Mouse (Mus musculus) limb, embryonic 11.5 days (tissue): ENCODE results near the gene Nadsyn1. TPM values are rescaled to one million over a fixed set of nuclear protein-coding genes. Genes with fewer than 3 reads are reported as not detected.

Experiments used
- ATAC-seq: fragments of 200-750 bp; cut with Nextera tagmentation; 2 replicates; pipeline ENCODE4 v1.8.0; 2017; ENCODE audit warnings: low read depth; ENCODE audit not compliant: insufficient number of reproducible peaks, low FRiP score, low TSS enrichment
- DNase-seq: peaks from one replicate; pipeline ENCODE4 v3.0.0-alpha.2; 2015; ENCODE audit warnings: low spot score
- H3K27ac ChIP-seq: fragments of 300-500 bp; sonication (generic); replicated peaks from 2 replicates; pipeline ENCODE4 v1.5.1; 2014; ENCODE audit warnings: low read depth, mild to moderate bottlenecking, low read length
- H3K27me3 ChIP-seq: fragments of 300-500 bp; sonication (generic); 2 replicates; pipeline ENCODE4 v1.6.1; 2014; ENCODE audit warnings: mild to moderate bottlenecking, low read length, mixed read lengths; ENCODE audit not compliant: control insufficient read depth, insufficient read depth
- H3K36me3 ChIP-seq: fragments of 300-500 bp; sonication (generic); 2 replicates; pipeline ENCODE4 v1.6.1; 2014; ENCODE audit warnings: mild to moderate bottlenecking, low read length, moderate library complexity, mixed read lengths; ENCODE audit not compliant: control insufficient read depth, insufficient read depth
- H3K4me1 ChIP-seq: fragments of 300-500 bp; sonication (generic); 2 replicates; pipeline ENCODE4 v1.6.1; 2014; ENCODE audit warnings: low read length, mixed read lengths; ENCODE audit not compliant: control insufficient read depth, insufficient read depth
- H3K4me2 ChIP-seq: fragments of 300-500 bp; sonication (generic); 2 replicates; pipeline ENCODE4 v1.6.1; 2014; ENCODE audit warnings: low read depth, mild to moderate bottlenecking, moderate library complexity; ENCODE audit not compliant: severe bottlenecking
- H3K4me3 ChIP-seq: fragments of 300-500 bp; sonication (generic); 2 replicates; pipeline ENCODE4 v1.5.1; 2014; ENCODE audit warnings: low read depth, low read length
- H3K9ac ChIP-seq: fragments of 300-500 bp; sonication (generic); 2 replicates; pipeline ENCODE4 v1.6.1; 2014; ENCODE audit warnings: mild to moderate bottlenecking, low read length
- H3K9me3 ChIP-seq: fragments of 300-500 bp; sonication (generic); 2 replicates; pipeline ENCODE4 v1.6.1; 2016; ENCODE audit warnings: low read length; ENCODE audit not compliant: control insufficient read depth
- WGBS: fragments of 180-500 bp; shearing (Covaris S2); extraction: QIAGEN DNeasy Blood & Tissue Kit; methylation state at CpG from one replicate; pipeline ENCODE4 v1.1.7; 2014; 5-methylcytosine and 5-hydroxymethylcytosine counted together
- polyA plus RNA-seq: library from polyadenylated mRNA; unstranded; fragments of >200 nt; fragmentation: Nextera tagmentation; extraction: Ambion mirVana; gene quantifications from 2 replicates; pipeline ENCODE4 v1.2.1, GENCODE M21; 2014

The Nadsyn1 gene
- polyA plus RNA-seq, 1 experiment from 2014 or later = 8.4 TPM

DNA sequence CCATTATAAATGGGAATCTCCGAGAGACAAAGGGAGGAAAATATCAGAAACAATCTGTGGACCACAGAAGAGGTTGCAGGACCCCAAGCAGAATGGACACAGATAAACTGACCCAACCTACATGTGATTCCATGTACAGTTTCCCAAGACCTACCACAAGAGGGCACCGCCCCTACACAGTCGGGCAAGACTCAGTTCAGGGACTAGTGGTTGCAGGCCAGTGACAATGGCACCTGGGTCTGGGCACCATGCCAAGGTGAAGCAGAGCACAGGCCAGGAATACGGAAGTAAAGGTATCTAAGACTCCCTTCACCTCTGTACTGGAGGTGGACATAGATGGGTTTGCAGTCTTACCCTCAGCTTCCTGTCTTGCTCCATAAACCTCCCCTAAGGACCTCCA is 29.5 kb downstream of the Nadsyn1 start:
- ATAC-seq (no peak), DNase-seq (peak; percentile 53)
- Histone ChIP-seq H3K9me3 (no peaks in the 10 kb centered on the region), H3K27me3 (no peaks in the 10 kb centered on the region), H3K4me3 (no peak overlapping the region), H3K4me2 (no peak overlapping the region), H3K4me1 (no peaks in the 10 kb centered on the region), H3K27ac (no peak overlapping the region), H3K36me3 (peaks cover 7% of the 10 kb centered on the region; the same call in 1 of the 2 replicates), H3K9ac (no peak overlapping the region)
- WGBS = 67% methylated on average over 4 of the region's 4 CpGs

DNA sequence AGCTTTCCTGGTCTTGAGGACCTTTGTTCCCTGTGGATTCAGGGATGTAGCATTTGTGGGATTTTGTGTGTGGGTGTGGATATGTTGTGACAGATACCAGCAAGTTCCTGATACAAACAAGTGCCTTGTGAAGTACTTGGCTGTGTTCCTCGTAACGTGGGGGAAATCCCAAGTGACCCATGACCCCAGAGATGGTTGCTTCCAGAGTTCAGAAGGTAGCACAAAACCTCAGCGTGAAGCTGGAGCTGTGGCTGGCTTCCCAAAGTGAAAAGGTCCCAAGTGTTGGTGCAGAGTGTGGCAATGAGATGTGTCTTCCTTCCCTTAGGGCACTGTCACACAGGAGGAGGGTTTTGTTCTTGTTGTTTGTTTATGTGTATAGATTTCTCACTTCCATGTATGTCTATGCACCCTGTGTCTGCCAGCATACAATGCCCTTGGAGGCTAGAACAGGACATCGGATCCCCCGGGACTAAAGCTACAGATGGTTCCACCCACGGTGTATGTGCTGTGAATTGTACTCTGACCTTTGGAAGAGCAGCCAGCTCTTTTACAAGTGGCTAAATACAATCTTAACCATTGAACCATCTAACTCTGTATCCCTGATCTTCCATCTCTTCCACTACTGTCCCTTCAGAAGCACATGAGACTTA is 30.2 kb downstream of the Nadsyn1 start:
- Histone ChIP-seq H3K4me2 (no peak overlapping the region), H3K27me3 (no peaks in the 10 kb centered on the region), H3K9ac (no peak overlapping the region), H3K9me3 (no peaks in the 10 kb centered on the region), H3K4me1 (no peaks in the 10 kb centered on the region), H3K4me3 (no peak overlapping the region), H3K27ac (no peak overlapping the region), H3K36me3 (peaks cover 5% of the 10 kb centered on the region; the same call in 1 of the 2 replicates)
- ATAC-seq (no peak), DNase-seq (no peak)
- 86% methylated on average over 6 of the region's 6 CpGs for WGBS

DNA sequence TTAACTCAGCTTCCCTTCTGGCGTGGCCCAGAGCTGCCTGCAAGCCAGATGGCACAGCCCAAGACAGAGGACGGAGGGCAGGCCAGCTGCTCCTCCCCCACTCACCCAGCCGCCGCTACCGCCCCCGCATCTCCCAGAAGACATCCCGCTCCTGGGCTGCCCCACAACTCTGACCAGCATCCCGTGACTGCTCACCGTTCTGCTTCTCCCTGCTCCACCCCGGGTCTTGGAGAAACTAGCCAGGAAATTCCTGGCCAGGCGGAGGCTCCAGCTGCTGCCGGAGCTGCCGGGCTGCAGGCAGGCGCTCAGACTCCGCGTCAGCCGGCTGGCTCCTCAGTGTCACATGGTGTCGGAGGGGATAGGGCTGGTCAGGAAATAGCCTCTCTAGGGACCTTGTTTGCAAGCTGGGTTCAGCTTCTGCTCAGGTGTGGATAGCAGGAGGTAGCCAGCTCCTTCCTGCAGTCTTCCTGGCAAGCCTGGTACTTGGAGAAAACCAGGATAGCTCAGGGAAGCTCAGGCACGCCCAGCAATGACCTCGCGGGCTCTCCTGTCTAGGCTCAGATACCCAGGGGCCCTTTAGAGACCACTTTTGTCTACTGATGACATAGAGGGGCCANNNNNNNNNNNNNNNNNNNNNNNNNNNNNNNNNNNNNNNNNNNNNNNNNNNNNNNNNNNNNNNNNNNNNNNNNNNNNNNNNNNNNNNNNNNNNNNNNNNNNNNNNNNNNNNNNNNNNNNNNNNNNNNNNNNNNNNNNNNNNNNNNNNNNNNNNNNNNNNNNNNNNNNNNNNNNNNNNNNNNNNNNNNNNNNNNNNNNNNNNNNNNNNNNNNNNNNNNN is 38.4 kb downstream of the Nadsyn1 start, which contains the start of gene Mrgpre:
Gene Mrgpre (minus strand): TSS at position 505 of the 834 bp plus-strand sequence.
- no peaks in the 10 kb centered on the region for H3K27me3 ChIP-seq
- H3K36me3 ChIP-seq = no peaks in the 10 kb centered on the region
- ATAC-seq = peak; percentile 86
- H3K9ac ChIP-seq = peak within 1 kb of the TSS; percentile 58
- WGBS = 3% methylated on average over 21 of the region's 21 CpGs
- H3K27ac ChIP-seq = peak within 1 kb of the TSS; percentile 65
- H3K9me3 ChIP-seq = no peaks in the 10 kb centered on the region
- H3K4me1 ChIP-seq = peaks cover 7% of the 10 kb centered on the region
- DNase-seq = peak; percentile 81
- H3K4me3 ChIP-seq = peak within 1 kb of the TSS; percentile 35
- H3K4me2 ChIP-seq = peak within 1 kb of the TSS; percentile 62

DNA sequence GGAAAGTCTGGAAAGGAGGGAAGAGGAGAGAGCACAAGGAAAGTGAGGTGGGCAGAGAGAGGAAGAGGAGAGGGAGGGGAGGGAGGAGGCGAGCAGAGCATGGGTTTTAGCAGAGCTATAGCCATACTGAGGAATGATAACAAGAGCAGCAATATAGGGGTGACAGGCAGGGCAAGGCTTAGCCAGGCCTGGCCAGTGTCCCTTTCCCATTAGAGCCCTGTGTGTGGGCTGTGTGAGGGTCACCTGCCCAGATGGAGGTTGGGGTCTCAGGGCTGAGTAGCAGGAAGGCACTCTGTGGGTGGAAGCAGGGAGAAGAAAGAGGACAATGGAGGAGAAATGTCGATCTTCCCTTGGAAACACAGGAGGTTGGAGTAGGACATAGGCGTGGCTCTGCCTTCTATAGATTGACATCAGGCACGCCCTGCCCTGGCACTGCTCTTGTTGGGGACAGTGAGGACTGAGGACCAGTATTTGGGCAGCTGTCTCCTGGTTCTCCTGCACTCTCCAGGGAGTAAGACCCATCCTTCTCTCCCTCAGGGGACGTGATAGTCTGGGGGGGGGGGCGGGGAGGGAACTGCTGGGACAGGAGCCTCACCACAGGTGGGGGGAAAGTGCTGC is 39.2 kb downstream of the Nadsyn1 start:
- peaks cover 7% of the 10 kb centered on the region for H3K4me1 ChIP-seq
- H3K27ac ChIP-seq = peak overlapping the region; percentile 65; the same call in 1 of the 2 replicates
- peak overlapping the region; percentile 58; the same call in 1 of the 2 replicates for H3K9ac ChIP-seq
- peak; percentile 26 for DNase-seq
- H3K4me3 ChIP-seq = peak overlapping the region; percentile 35
- H3K4me2 ChIP-seq = peak overlapping the region; percentile 62
- H3K9me3 ChIP-seq = no peaks in the 10 kb centered on the region
- no peaks in the 10 kb centered on the region for H3K36me3 ChIP-seq
- no peaks in the 10 kb centered on the region for H3K27me3 ChIP-seq
- peak; percentile 36 for ATAC-seq
- 33% methylated on average over 4 of the region's 6 CpGs for WGBS

DNA sequence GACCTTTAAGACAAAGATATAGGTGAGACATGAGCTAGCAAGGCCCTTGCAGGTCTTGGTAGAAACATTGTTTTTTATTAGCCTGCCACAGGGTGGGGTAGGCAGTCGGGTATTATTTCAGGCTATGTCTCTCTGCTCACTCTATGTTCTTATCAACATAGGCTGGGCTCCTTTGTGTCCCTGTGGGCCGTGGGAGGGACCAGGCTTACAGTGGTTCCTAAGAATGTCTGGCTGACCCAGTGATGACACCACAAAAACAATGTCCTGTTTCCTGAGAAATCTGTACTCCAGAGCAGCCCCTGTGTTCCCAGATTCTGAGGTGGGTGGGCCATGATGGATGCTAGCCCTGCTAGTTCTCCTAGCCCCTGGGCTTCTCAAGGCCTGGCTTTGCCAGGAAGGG is 45.3 kb downstream of the Nadsyn1 start:
- Histone ChIP-seq H3K27ac (no peak overlapping the region), H3K9me3 (no peaks in the 10 kb centered on the region), H3K4me3 (no peak overlapping the region), H3K27me3 (no peaks in the 10 kb centered on the region), H3K4me1 (no peaks in the 10 kb centered on the region), H3K9ac (no peak overlapping the region), H3K36me3 (no peaks in the 10 kb centered on the region), H3K4me2 (no peak overlapping the region)
- ATAC-seq (no peak), DNase-seq (no peak)
- WGBS = 66% methylated on average over 2 of the region's 2 CpGs

DNA sequence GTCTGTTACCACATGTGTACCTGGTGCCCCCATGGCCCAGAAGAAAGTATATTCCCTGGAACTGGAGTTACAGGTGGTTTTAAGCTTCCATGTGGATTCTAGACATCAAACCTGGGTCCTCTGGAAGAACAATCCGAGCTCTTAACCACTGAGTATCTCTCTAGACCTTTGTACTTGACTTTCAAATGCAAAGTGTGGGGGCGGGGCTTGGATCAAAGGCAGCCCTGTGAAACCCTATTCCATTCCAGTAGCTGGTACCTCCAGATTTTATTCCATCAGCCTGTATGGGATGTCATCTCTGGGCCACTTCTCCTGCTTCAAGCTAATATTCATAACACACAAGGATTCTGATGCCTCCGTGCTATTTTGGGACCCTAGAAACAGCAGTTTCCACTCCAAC is 46.5 kb downstream of the Nadsyn1 start:
- ATAC-seq (no peak), DNase-seq (no peak)
- H3K27me3 ChIP-seq = no peaks in the 10 kb centered on the region
- no peaks in the 10 kb centered on the region for H3K4me1 ChIP-seq
- H3K9ac ChIP-seq = no peak overlapping the region
- 31% methylated on average over 3 of the region's 3 CpGs for WGBS
- H3K27ac ChIP-seq = no peak overlapping the region
- no peaks in the 10 kb centered on the region for H3K36me3 ChIP-seq
- H3K9me3 ChIP-seq = no peaks in the 10 kb centered on the region
- H3K4me3 ChIP-seq = no peak overlapping the region
- no peak overlapping the region for H3K4me2 ChIP-seq

DNA sequence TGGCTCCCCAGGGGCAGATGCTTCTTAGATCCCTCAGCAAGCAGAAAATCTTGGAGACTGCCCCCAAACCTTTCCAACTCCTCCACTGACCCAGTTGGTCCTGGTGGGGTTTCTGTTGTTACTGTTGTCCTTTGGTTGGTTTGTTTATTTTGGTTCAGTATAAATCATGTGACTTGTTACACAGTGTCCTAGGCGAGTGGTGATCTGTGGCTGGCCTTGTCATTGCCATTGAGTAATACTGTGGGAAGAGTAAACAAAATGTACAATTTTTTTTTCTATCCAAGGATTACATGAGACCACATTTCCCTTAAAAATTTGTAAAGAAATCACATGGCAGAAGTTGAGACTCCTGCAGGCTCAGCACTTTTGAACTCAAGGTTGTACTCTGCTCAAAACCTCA is 53.2 kb downstream of the Nadsyn1 start:
- no peak overlapping the region for H3K4me2 ChIP-seq
- WGBS = 48% methylated on average over 1 of the region's 1 CpGs
- H3K9me3 ChIP-seq = no peaks in the 10 kb centered on the region
- H3K27ac ChIP-seq = no peak overlapping the region
- H3K36me3 ChIP-seq = no peaks in the 10 kb centered on the region
- no peaks in the 10 kb centered on the region for H3K4me1 ChIP-seq
- 0 out of 2 replicates have a peak, but pooled peaks cover 3% of the 10 kb centered on the region for H3K27me3 ChIP-seq
- no peak overlapping the region for H3K9ac ChIP-seq
- H3K4me3 ChIP-seq = no peak overlapping the region
- ATAC-seq = no peak
- no peak for DNase-seq

DNA sequence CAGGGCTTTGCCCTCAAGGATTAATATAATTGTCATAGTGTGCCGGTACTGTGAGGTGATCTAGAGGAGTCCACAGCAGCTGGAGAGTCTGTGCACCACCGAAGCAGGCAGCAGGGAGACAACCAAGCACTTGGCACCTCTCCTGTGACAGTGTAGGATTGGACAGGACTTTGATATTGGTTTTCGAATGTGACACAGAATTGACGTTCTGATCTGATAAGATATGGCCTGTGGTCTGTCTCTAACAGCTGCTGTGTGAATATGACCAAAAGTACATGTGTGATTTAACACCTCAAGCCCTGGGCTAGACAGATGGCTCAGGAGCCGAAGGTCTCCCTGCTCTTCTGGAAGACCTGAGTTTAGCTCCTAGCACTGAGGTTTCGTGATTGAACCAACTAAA is 54.4 kb downstream of the Nadsyn1 start:
- no peaks in the 10 kb centered on the region for H3K9me3 ChIP-seq
- no peak for DNase-seq
- no peaks in the 10 kb centered on the region for H3K36me3 ChIP-seq
- no peak overlapping the region for H3K9ac ChIP-seq
- no peaks in the 10 kb centered on the region for H3K4me1 ChIP-seq
- no peak overlapping the region for H3K4me3 ChIP-seq
- no peak overlapping the region for H3K27ac ChIP-seq
- no peak for ATAC-seq
- H3K4me2 ChIP-seq = no peak overlapping the region
- 87% methylated on average over 6 of the region's 6 CpGs for WGBS
- 0 out of 2 replicates have a peak, but pooled peaks cover 5% of the 10 kb centered on the region for H3K27me3 ChIP-seq
